ENCODE assay signal across 10 mouse cellular contexts in the genomic region with DNA sequence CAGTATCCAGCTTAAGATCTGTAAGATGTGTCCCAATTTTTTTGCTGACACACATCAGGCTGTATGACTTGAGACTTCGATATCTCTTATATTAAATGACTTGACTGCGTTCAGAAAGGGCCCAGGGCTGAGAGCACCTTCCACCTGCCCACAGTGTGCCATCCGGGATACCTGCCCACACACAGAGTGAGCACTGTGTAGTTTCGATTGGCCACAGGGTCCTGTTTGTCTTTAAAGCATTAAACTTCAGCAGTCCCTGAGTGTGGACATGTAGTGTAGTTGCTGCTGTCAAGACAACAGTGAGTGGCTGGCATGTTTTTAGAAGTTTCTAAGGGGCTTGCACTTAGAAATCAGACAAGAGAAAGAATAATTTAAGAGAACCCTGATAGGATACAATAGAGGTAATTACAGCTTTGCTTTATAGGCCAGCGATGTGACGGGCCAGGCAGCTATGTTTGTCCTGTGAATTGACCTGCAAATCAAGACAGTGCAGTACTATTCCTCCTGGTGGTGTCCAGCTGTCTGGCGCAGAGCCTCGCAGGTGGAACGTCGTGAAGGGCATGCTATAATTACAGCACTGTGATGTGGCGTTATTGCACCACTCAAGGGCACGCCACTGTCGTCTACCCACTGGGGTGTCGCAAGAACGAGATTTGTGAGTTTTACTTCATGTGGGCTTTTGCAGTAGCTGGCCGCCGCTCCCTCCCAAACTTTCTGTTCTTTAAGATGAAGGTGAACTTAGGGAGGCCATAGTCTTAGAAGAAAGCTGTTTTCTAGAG. TPM values are rescaled to one million over a fixed set of nuclear protein-coding genes. Genes with fewer than 3 reads are reported as not detected.
DNase-seq lines count a peak whose midpoint lies in the region; ATAC-seq and TF ChIP-seq lines count a peak whose summit lies in the region.
"Had no signal": no experiment of that assay in that cellular context is flagged by ENCODE, and none has a peak within 500 bp of the region (broad histone marks: within the 10 kb centered on the region; RNA-seq: fewer than 3 reads in every experiment).

No protein-coding gene starts in this region.

- no peaks in the 10 kb centered on the region for H3K36me3 ChIP-seq in forebrain, embryonic 12.5 days (replicated peaks)
- no peaks in the 10 kb centered on the region for H3K36me3 ChIP-seq in forebrain, embryonic 11.5 days (ENCODE audit: control insufficient read depth, insufficient read depth, low read length)
- H3K36me3 ChIP-seq in midbrain, embryonic 11.5 days (ENCODE audit: control insufficient read depth, insufficient read depth, low read length): no peaks in the 10 kb centered on the region
- H3K36me3 ChIP-seq in midbrain, postnatal 0 days (ENCODE audit: insufficient read depth, low read length): no peaks in the 10 kb centered on the region; the same call in 1 of the 2 replicates
- no peaks in the 10 kb centered on the region; the same call in none of the 2 replicates for H3K36me3 ChIP-seq in liver, postnatal 0 days (replicated peaks; ENCODE audit: insufficient read depth, low read length)
- no peaks in the 10 kb centered on the region for H3K36me3 ChIP-seq in stomach, embryonic 16.5 days (ENCODE audit: control insufficient read depth, insufficient read depth, low read length)
- H3K36me3 ChIP-seq in midbrain, embryonic 13.5 days: peaks cover 5% of the 10 kb centered on the region; the same call in 1 of the 2 replicates
- H3K36me3 ChIP-seq: neural tube, embryonic 15.5 days had no signal

- 79% methylated on average over 17 of the region's 17 CpGs for WGBS in forebrain, embryonic 12.5 days
- WGBS in forebrain, embryonic 11.5 days: 88% methylated on average over 17 of the region's 17 CpGs
- WGBS in midbrain, embryonic 11.5 days: 90% methylated on average over 17 of the region's 17 CpGs
- WGBS in midbrain, postnatal 0 days: 83% methylated on average over 17 of the region's 17 CpGs
- WGBS in liver, postnatal 0 days (ENCODE audit: insufficient replicate concordance): 64% methylated on average over 17 of the region's 17 CpGs
- WGBS in stomach, embryonic 16.5 days: 74% methylated on average over 17 of the region's 17 CpGs
- WGBS in midbrain, embryonic 13.5 days: 86% methylated on average over 17 of the region's 17 CpGs

- H3K4me1 ChIP-seq in forebrain, embryonic 12.5 days: peaks cover 11% of the 10 kb centered on the region; the same call in 1 of the 2 replicates
- H3K4me1 ChIP-seq in forebrain, embryonic 11.5 days (replicated peaks; ENCODE audit: control insufficient read depth, insufficient read depth, low read length): no peaks in the 10 kb centered on the region
- H3K4me1 ChIP-seq in midbrain, embryonic 11.5 days (ENCODE audit: control insufficient read depth, insufficient read depth, low read length): no peaks in the 10 kb centered on the region
- no peaks in the 10 kb centered on the region for H3K4me1 ChIP-seq in midbrain, postnatal 0 days (ENCODE audit: insufficient read depth, low read length)
- peaks cover 28% of the 10 kb centered on the region for H3K4me1 ChIP-seq in liver, postnatal 0 days (ENCODE audit: insufficient read depth)
- peaks cover 14% of the 10 kb centered on the region; the same call in 1 of the 2 replicates for H3K4me1 ChIP-seq in stomach, embryonic 16.5 days (ENCODE audit: control insufficient read depth, insufficient read depth, low read length)
- H3K4me1 ChIP-seq in midbrain, embryonic 13.5 days (replicated peaks): peaks cover 12% of the 10 kb centered on the region; the same call in 1 of the 2 replicates

- no peak overlapping the region for H3K4me2 ChIP-seq in forebrain, embryonic 12.5 days
- no peak overlapping the region for H3K4me2 ChIP-seq in forebrain, embryonic 11.5 days (ENCODE audit: low read depth, low read length, severe bottlenecking)
- no peak overlapping the region for H3K4me2 ChIP-seq in midbrain, embryonic 11.5 days
- no peak overlapping the region for H3K4me2 ChIP-seq in midbrain, postnatal 0 days (ENCODE audit: low read depth, low read length, poor library complexity, severe bottlenecking)
- peak overlapping the region; percentile 49 for H3K4me2 ChIP-seq in liver, postnatal 0 days (ENCODE audit: low read depth, low read length)
- peak overlapping the region; percentile 36 for H3K4me2 ChIP-seq in stomach, embryonic 16.5 days (ENCODE audit: low read depth, low read length)
- H3K4me2 ChIP-seq in midbrain, embryonic 13.5 days (replicated peaks): no peak overlapping the region
- H3K4me2 ChIP-seq: neural tube, embryonic 15.5 days had no signal

- H3K4me3 ChIP-seq in forebrain, embryonic 12.5 days (replicated peaks): no peak overlapping the region
- H3K4me3 ChIP-seq in forebrain, embryonic 11.5 days (ENCODE audit: low read depth, low read length): no peak overlapping the region
- no peak overlapping the region for H3K4me3 ChIP-seq in midbrain, embryonic 11.5 days (ENCODE audit: low read depth, low read length)
- H3K4me3 ChIP-seq in midbrain, postnatal 0 days (ENCODE audit: low read depth, low read length): no peak overlapping the region
- peak overlapping the region; percentile 17 for H3K4me3 ChIP-seq in liver, postnatal 0 days (ENCODE audit: low read depth, low read length)
- peak overlapping the region; percentile 29 for H3K4me3 ChIP-seq in stomach, embryonic 16.5 days (replicated peaks; ENCODE audit: low read length)
- H3K4me3 ChIP-seq in midbrain, embryonic 13.5 days (replicated peaks): no peak overlapping the region
- H3K4me3 ChIP-seq: neural tube, embryonic 15.5 days had no signal

- TF ChIP-seq EP300 in liver, postnatal 0 days (IDR thresholded peaks at IDR 0.05; ENCODE audit: low read depth): peak; percentile 32; the same call in 1 of the 2 replicates

- H3K9ac ChIP-seq in forebrain, embryonic 12.5 days: no peak overlapping the region
- H3K9ac ChIP-seq in forebrain, embryonic 11.5 days (ENCODE audit: low read length): no peak overlapping the region
- H3K9ac ChIP-seq in midbrain, embryonic 11.5 days (ENCODE audit: low read length): no peak overlapping the region
- H3K9ac ChIP-seq in midbrain, postnatal 0 days (replicated peaks; ENCODE audit: low read length, poor library complexity, severe bottlenecking): no peak overlapping the region
- H3K9ac ChIP-seq in liver, postnatal 0 days (replicated peaks): peak overlapping the region; percentile 43
- peak overlapping the region; percentile 43 for H3K9ac ChIP-seq in stomach, embryonic 16.5 days (ENCODE audit: low read length)
- no peak overlapping the region for H3K9ac ChIP-seq in midbrain, embryonic 13.5 days (replicated peaks)
- H3K9ac ChIP-seq: neural tube, embryonic 15.5 days had no signal

- no peak for ATAC-seq in forebrain, embryonic 12.5 days (ENCODE audit: low FRiP score)
- ATAC-seq in forebrain, embryonic 11.5 days (replicated peaks; ENCODE audit: low FRiP score): no peak
- no peak for ATAC-seq in midbrain, embryonic 11.5 days (ENCODE audit: low FRiP score)
- no peak for ATAC-seq in midbrain, postnatal 0 days (ENCODE audit: low FRiP score)
- ATAC-seq in liver, postnatal 0 days: peak; percentile 80
- ATAC-seq in stomach, embryonic 16.5 days (ENCODE audit: insufficient read depth, low FRiP score): no peak
- ATAC-seq in midbrain, embryonic 13.5 days: no peak

- DNase-seq in forebrain, embryonic 11.5 days (ENCODE audit: low spot score): no peak
- DNase-seq in midbrain, embryonic 11.5 days (ENCODE audit: low spot score, missing footprints): peak; percentile 47
- DNase-seq in midbrain, postnatal 0 days (ENCODE audit: low spot score): no peak
- DNase-seq in liver, postnatal 0 days: peak; percentile 64
- DNase-seq in yolk sac, embryonic 10.5 days (ENCODE audit: low spot score): no peak
- DNase-seq: cerebellum, adult 11-12 months had no signal

- no peaks in the 10 kb centered on the region for H3K9me3 ChIP-seq in forebrain, embryonic 12.5 days
- no peaks in the 10 kb centered on the region for H3K9me3 ChIP-seq in forebrain, embryonic 11.5 days (ENCODE audit: control insufficient read depth, low read length)
- H3K9me3 ChIP-seq in midbrain, embryonic 11.5 days (ENCODE audit: control insufficient read depth, low read length): no peaks in the 10 kb centered on the region
- no peaks in the 10 kb centered on the region for H3K9me3 ChIP-seq in midbrain, postnatal 0 days (ENCODE audit: low read length)
- H3K9me3 ChIP-seq in liver, postnatal 0 days (ENCODE audit: low read length): no peaks in the 10 kb centered on the region
- H3K9me3 ChIP-seq in stomach, embryonic 16.5 days (replicated peaks; ENCODE audit: control insufficient read depth, low read length): no peaks in the 10 kb centered on the region
- no peaks in the 10 kb centered on the region for H3K9me3 ChIP-seq in midbrain, embryonic 13.5 days
- H3K9me3 ChIP-seq: neural tube, embryonic 15.5 days had no signal

- no peak for TF ChIP-seq CTCF in midbrain, postnatal 0 days (IDR thresholded peaks at IDR 0.05)
- no peak for TF ChIP-seq CTCF in liver, postnatal 0 days (IDR thresholded peaks at IDR 0.05; ENCODE audit: low read depth)

- no peaks in the 10 kb centered on the region for H3K27me3 ChIP-seq in forebrain, embryonic 12.5 days
- no peaks in the 10 kb centered on the region for H3K27me3 ChIP-seq in forebrain, embryonic 11.5 days (ENCODE audit: control insufficient read depth, insufficient read depth, low read length)
- no peaks in the 10 kb centered on the region for H3K27me3 ChIP-seq in midbrain, embryonic 11.5 days (ENCODE audit: control insufficient read depth, insufficient read depth, low read length)
- H3K27me3 ChIP-seq in midbrain, postnatal 0 days (ENCODE audit: insufficient read depth, low read length): no peaks in the 10 kb centered on the region
- H3K27me3 ChIP-seq in liver, postnatal 0 days (ENCODE audit: insufficient read depth, low read length): no peaks in the 10 kb centered on the region
- H3K27me3 ChIP-seq in stomach, embryonic 16.5 days (ENCODE audit: control insufficient read depth, insufficient read depth, low read length): no peaks in the 10 kb centered on the region
- no peaks in the 10 kb centered on the region for H3K27me3 ChIP-seq in midbrain, embryonic 13.5 days
- H3K27me3 ChIP-seq: neural tube, embryonic 15.5 days had no signal

- 0 out of 2 replicates have a peak overlapping the region, but pooled peaks have one; percentile 5 for H3K27ac ChIP-seq in forebrain, embryonic 12.5 days
- no peak overlapping the region for H3K27ac ChIP-seq in forebrain, embryonic 11.5 days (ENCODE audit: low read depth, low read length)
- no peak overlapping the region for H3K27ac ChIP-seq in midbrain, embryonic 11.5 days (ENCODE audit: low read depth, low read length)
- H3K27ac ChIP-seq in midbrain, postnatal 0 days (ENCODE audit: low read depth, low read length): no peak overlapping the region
- H3K27ac ChIP-seq in liver, postnatal 0 days (ENCODE audit: low read depth): peak overlapping the region; percentile 94
- H3K27ac ChIP-seq in stomach, embryonic 16.5 days (ENCODE audit: low read length): peak overlapping the region; percentile 84
- no peak overlapping the region for H3K27ac ChIP-seq in midbrain, embryonic 13.5 days
- H3K27ac ChIP-seq: neural tube, embryonic 15.5 days had no signal

RNA-seq across cellular contexts. Expression of a gene that starts 1.3 kb away (rescaled TPM):
- polyA plus RNA-seq in forebrain, embryonic 12.5 days (2016; fragmentation: Nextera tagmentation; extraction: Ambion mirVana): 0.59 and 0.85 TPM in 2 replicates
- 0.48 and 0.56 TPM in 2 replicates for polyA plus RNA-seq in forebrain, embryonic 11.5 days (2014; fragmentation: Nextera tagmentation; extraction: Ambion mirVana)
- polyA plus RNA-seq in midbrain, embryonic 11.5 days (2014; fragmentation: Nextera tagmentation; extraction: Ambion mirVana): 0.17 and 0.20 TPM in 2 replicates
- 0.33 and 0.71 TPM in 2 replicates for total RNA-seq in midbrain, postnatal 0 days (2014; rRNA removed)
- 0.22 and 0.35 TPM in 2 replicates for polyA plus RNA-seq in midbrain, postnatal 0 days (2015; fragmentation: Nextera tagmentation; extraction: Ambion mirVana)
- 2.5 TPM in 2 replicates for polyA plus RNA-seq in liver, postnatal 0 days (2015; fragmentation: Nextera tagmentation; extraction: Ambion mirVana)
- 18.3 and 25.8 TPM in 2 replicates for polyA plus RNA-seq in stomach, embryonic 16.5 days (2015; fragmentation: Nextera tagmentation; extraction: Ambion mirVana)
- polyA plus RNA-seq in midbrain, embryonic 13.5 days (2015; fragmentation: Nextera tagmentation; extraction: Ambion mirVana): 0.27 and 0.57 TPM in 2 replicates

Comparison
In these comparisons a context has a peak if more than half of its experiments do, and no peak if none do; other contexts are left out.
1. H3K27ac ChIP-seq: peak in forebrain, embryonic 12.5 days (single experiment), liver, postnatal 0 days (single experiment) and stomach, embryonic 16.5 days (single experiment); none in forebrain, embryonic 11.5 days (single experiment), midbrain, embryonic 11.5 days (single experiment), midbrain, postnatal 0 days (single experiment) and midbrain, embryonic 13.5 days (single experiment).
2. DNase-seq: peak in midbrain, embryonic 11.5 days (single experiment) and liver, postnatal 0 days (single experiment); none in forebrain, embryonic 11.5 days (single experiment), midbrain, postnatal 0 days (single experiment) and yolk sac, embryonic 10.5 days (single experiment).
3. H3K4me2 ChIP-seq: peak in liver, postnatal 0 days (single experiment) and stomach, embryonic 16.5 days (single experiment); none in forebrain, embryonic 12.5 days (single experiment), forebrain, embryonic 11.5 days (single experiment), midbrain, embryonic 11.5 days (single experiment), midbrain, postnatal 0 days (single experiment) and midbrain, embryonic 13.5 days (single experiment).
4. H3K4me3 ChIP-seq: peak in liver, postnatal 0 days (single experiment) and stomach, embryonic 16.5 days (single experiment); none in forebrain, embryonic 12.5 days (single experiment), forebrain, embryonic 11.5 days (single experiment), midbrain, embryonic 11.5 days (single experiment), midbrain, postnatal 0 days (single experiment) and midbrain, embryonic 13.5 days (single experiment).
5. H3K9ac ChIP-seq: peak in liver, postnatal 0 days (single experiment) and stomach, embryonic 16.5 days (single experiment); none in forebrain, embryonic 12.5 days (single experiment), forebrain, embryonic 11.5 days (single experiment), midbrain, embryonic 11.5 days (single experiment), midbrain, postnatal 0 days (single experiment) and midbrain, embryonic 13.5 days (single experiment).